Mouse (Mus musculus): Measurements from ENCODE around the gene Gpr25. TPM values are rescaled to one million over a fixed set of nuclear protein-coding genes. Genes with fewer than 3 reads are reported as not detected.

The Gpr25 gene
- polyA plus RNA-seq, 1 experiment from 2014 or later, result not detected

- H3K4me2 ChIP-seq (replicated peaks; ENCODE audit: low read depth, low read length), result no peak overlapping the region
- 85% methylated on average over 5 of the region's 5 CpGs for WGBS
- no peak overlapping the region for H3K27ac ChIP-seq (ENCODE audit: low read length)
- H3K4me1 ChIP-seq (ENCODE audit: control insufficient read depth, insufficient read depth, low read length), result no peaks in the 10 kb centered on the region
- H3K36me3 ChIP-seq (ENCODE audit: control insufficient read depth, insufficient read depth, low read length), result no peaks in the 10 kb centered on the region
- no peak for ATAC-seq (ENCODE audit: insufficient number of reproducible peaks, insufficient read depth, low FRiP score, low read depth)
- H3K27me3 ChIP-seq (ENCODE audit: control insufficient read depth, insufficient read depth, low read length), result no peaks in the 10 kb centered on the region
- H3K9me3 ChIP-seq (ENCODE audit: control insufficient read depth, low read depth, low read length), result no peaks in the 10 kb centered on the region
- H3K9ac ChIP-seq (replicated peaks; ENCODE audit: low read depth, low read length), result no peak overlapping the region
- no peak overlapping the region for H3K4me3 ChIP-seq (ENCODE audit: low read depth, low read length)
Observed at GRCm38 (mm10) chr1:136247393-136247792, 13.3 kb downstream of the Gpr25 start.

GRCm38 (mm10) chr1:136244469-136244868, 16.2 kb downstream of the Gpr25 start:
- WGBS, result 77% methylated on average over 5 of the region's 5 CpGs
- Histone ChIP-seq H3K4me2 (replicated peaks; ENCODE audit: low read depth, low read length) (no peak overlapping the region), H3K9ac (replicated peaks; ENCODE audit: low read depth, low read length) (no peak overlapping the region), H3K9me3 (ENCODE audit: control insufficient read depth, low read depth, low read length) (no peaks in the 10 kb centered on the region), H3K4me1 (ENCODE audit: control insufficient read depth, insufficient read depth, low read length) (no peaks in the 10 kb centered on the region), H3K27ac (ENCODE audit: low read length) (no peak overlapping the region), H3K27me3 (ENCODE audit: control insufficient read depth, insufficient read depth, low read length) (no peaks in the 10 kb centered on the region), H3K4me3 (ENCODE audit: low read depth, low read length) (no peak overlapping the region), H3K36me3 (ENCODE audit: control insufficient read depth, insufficient read depth, low read length) (no peaks in the 10 kb centered on the region)
- ATAC-seq (ENCODE audit: insufficient number of reproducible peaks, insufficient read depth, low FRiP score, low read depth), result no peak

GRCm38 (mm10) chr1:136241801-136242200, 18.9 kb downstream of the Gpr25 start:
- H3K4me1 ChIP-seq (ENCODE audit: control insufficient read depth, insufficient read depth, low read length), result no peaks in the 10 kb centered on the region
- H3K4me3 ChIP-seq (ENCODE audit: low read depth, low read length), result no peak overlapping the region
- no peak for ATAC-seq (ENCODE audit: insufficient number of reproducible peaks, insufficient read depth, low FRiP score, low read depth)
- no peaks in the 10 kb centered on the region for H3K9me3 ChIP-seq (ENCODE audit: control insufficient read depth, low read depth, low read length)
- H3K27me3 ChIP-seq (ENCODE audit: control insufficient read depth, insufficient read depth, low read length), result no peaks in the 10 kb centered on the region
- no peak overlapping the region for H3K9ac ChIP-seq (replicated peaks; ENCODE audit: low read depth, low read length)
- no peak overlapping the region for H3K4me2 ChIP-seq (replicated peaks; ENCODE audit: low read depth, low read length)
- WGBS, result 84% methylated on average over 7 of the region's 7 CpGs
- no peaks in the 10 kb centered on the region for H3K36me3 ChIP-seq (ENCODE audit: control insufficient read depth, insufficient read depth, low read length)
- no peak overlapping the region for H3K27ac ChIP-seq (ENCODE audit: low read length)

GRCm38 (mm10) chr1:136238495-136238894, 22.2 kb downstream of the Gpr25 start:
- H3K4me3 ChIP-seq (ENCODE audit: low read depth, low read length), result no peak overlapping the region
- H3K27me3 ChIP-seq (ENCODE audit: control insufficient read depth, insufficient read depth, low read length), result no peaks in the 10 kb centered on the region
- WGBS, result 80% methylated on average over 4 of the region's 4 CpGs
- H3K27ac ChIP-seq (ENCODE audit: low read length), result no peak overlapping the region
- H3K9ac ChIP-seq (replicated peaks; ENCODE audit: low read depth, low read length), result no peak overlapping the region
- H3K36me3 ChIP-seq (ENCODE audit: control insufficient read depth, insufficient read depth, low read length), result no peaks in the 10 kb centered on the region
- H3K9me3 ChIP-seq (ENCODE audit: control insufficient read depth, low read depth, low read length), result no peaks in the 10 kb centered on the region
- H3K4me2 ChIP-seq (replicated peaks; ENCODE audit: low read depth, low read length), result no peak overlapping the region
- H3K4me1 ChIP-seq (ENCODE audit: control insufficient read depth, insufficient read depth, low read length), result no peaks in the 10 kb centered on the region
- ATAC-seq (ENCODE audit: insufficient number of reproducible peaks, insufficient read depth, low FRiP score, low read depth), result no peak

- no peak overlapping the region for H3K27ac ChIP-seq (ENCODE audit: low read length)
- H3K36me3 ChIP-seq (ENCODE audit: control insufficient read depth, insufficient read depth, low read length), result no peaks in the 10 kb centered on the region
- H3K4me1 ChIP-seq (ENCODE audit: control insufficient read depth, insufficient read depth, low read length), result 0 out of 2 replicates have a peak, but pooled peaks cover 22% of the 10 kb centered on the region
- H3K9me3 ChIP-seq (ENCODE audit: control insufficient read depth, low read depth, low read length), result no peaks in the 10 kb centered on the region
- peak overlapping the region; percentile 61 for H3K4me3 ChIP-seq (ENCODE audit: low read depth, low read length)
- no peak overlapping the region; the same call in 1 of the 2 replicates for H3K9ac ChIP-seq (replicated peaks; ENCODE audit: low read depth, low read length)
- H3K27me3 ChIP-seq (ENCODE audit: control insufficient read depth, insufficient read depth, low read length), result no peaks in the 10 kb centered on the region
- WGBS, result 4% methylated on average over 9 of the region's 9 CpGs
- no peak for ATAC-seq (ENCODE audit: insufficient number of reproducible peaks, insufficient read depth, low FRiP score, low read depth)
- peak overlapping the region; percentile 56 for H3K4me2 ChIP-seq (replicated peaks; ENCODE audit: low read depth, low read length)
Observed at GRCm38 (mm10) chr1:136234595-136235092, 26.0 kb downstream of the Gpr25 start.

GRCm38 (mm10) chr1:136233892-136234594, 26.6 kb downstream of the Gpr25 start, which contains the start of gene Inava:
Inava (minus strand) TSS chr1:136234264.
- no peaks in the 10 kb centered on the region for H3K27me3 ChIP-seq (ENCODE audit: control insufficient read depth, insufficient read depth, low read length)
- peak; percentile 59 for ATAC-seq (ENCODE audit: insufficient number of reproducible peaks, insufficient read depth, low FRiP score, low read depth)
- 2% methylated on average over 50 of the region's 51 CpGs for WGBS
- H3K4me3 ChIP-seq (ENCODE audit: low read depth, low read length), result peak within 1 kb of the TSS; percentile 61
- H3K9ac ChIP-seq (replicated peaks; ENCODE audit: low read depth, low read length), result peak within 1 kb of the TSS; percentile 58
- H3K9me3 ChIP-seq (ENCODE audit: control insufficient read depth, low read depth, low read length), result no peaks in the 10 kb centered on the region
- H3K36me3 ChIP-seq (ENCODE audit: control insufficient read depth, insufficient read depth, low read length), result no peaks in the 10 kb centered on the region
- H3K4me2 ChIP-seq (replicated peaks; ENCODE audit: low read depth, low read length), result peak within 1 kb of the TSS; percentile 56
- peaks cover 22% of the 10 kb centered on the region; the same call in 1 of the 2 replicates for H3K4me1 ChIP-seq (ENCODE audit: control insufficient read depth, insufficient read depth, low read length)
- peak within 1 kb of the TSS; percentile 77 for H3K27ac ChIP-seq (ENCODE audit: low read length)

GRCm38 (mm10) chr1:136232986-136233790, 27.5 kb downstream of the Gpr25 start:
- H3K4me2 ChIP-seq (replicated peaks; ENCODE audit: low read depth, low read length), result peak overlapping the region; percentile 56
- H3K36me3 ChIP-seq (ENCODE audit: control insufficient read depth, insufficient read depth, low read length), result no peaks in the 10 kb centered on the region
- H3K9ac ChIP-seq (replicated peaks; ENCODE audit: low read depth, low read length), result peak overlapping the region; percentile 58
- H3K4me1 ChIP-seq (ENCODE audit: control insufficient read depth, insufficient read depth, low read length), result peaks cover 31% of the 10 kb centered on the region
- ATAC-seq (ENCODE audit: insufficient number of reproducible peaks, insufficient read depth, low FRiP score, low read depth), result no peak
- H3K27me3 ChIP-seq (ENCODE audit: control insufficient read depth, insufficient read depth, low read length), result no peaks in the 10 kb centered on the region
- H3K9me3 ChIP-seq (ENCODE audit: control insufficient read depth, low read depth, low read length), result no peaks in the 10 kb centered on the region
- H3K4me3 ChIP-seq (ENCODE audit: low read depth, low read length), result peak overlapping the region; percentile 61
- H3K27ac ChIP-seq (ENCODE audit: low read length), result peak overlapping the region; percentile 77
- 3% methylated on average over 23 of the region's 23 CpGs for WGBS

- 3% methylated on average over 9 of the region's 9 CpGs for WGBS
- ATAC-seq (ENCODE audit: insufficient number of reproducible peaks, insufficient read depth, low FRiP score, low read depth), result no peak
Observed at GRCm38 (mm10) chr1:136232285-136232926, 28.3 kb downstream of the Gpr25 start.

More at GRCm38 (mm10) chr1:136232285-136232926, 28.3 kb downstream of the Gpr25 start:
- H3K4me2 ChIP-seq (replicated peaks; ENCODE audit: low read depth, low read length), result peak overlapping the region; percentile 56
- peak overlapping the region; percentile 58; the same call in 1 of the 2 replicates for H3K9ac ChIP-seq (replicated peaks; ENCODE audit: low read depth, low read length)
- H3K36me3 ChIP-seq (ENCODE audit: control insufficient read depth, insufficient read depth, low read length), result no peaks in the 10 kb centered on the region; the same call in 1 of the 2 replicates
- H3K27me3 ChIP-seq (ENCODE audit: control insufficient read depth, insufficient read depth, low read length), result no peaks in the 10 kb centered on the region
- no peaks in the 10 kb centered on the region for H3K9me3 ChIP-seq (ENCODE audit: control insufficient read depth, low read depth, low read length)
- peaks cover 39% of the 10 kb centered on the region for H3K4me1 ChIP-seq (ENCODE audit: control insufficient read depth, insufficient read depth, low read length)
- H3K27ac ChIP-seq (ENCODE audit: low read length), result peak overlapping the region; percentile 77
- H3K4me3 ChIP-seq (ENCODE audit: low read depth, low read length), result peak overlapping the region; percentile 61

Data from stomach, embryonic 14.5 days (tissue).